Mouse (Mus musculus): Measurements from ENCODE around the gene Srsf7.

Gene Srsf7

DNA sequence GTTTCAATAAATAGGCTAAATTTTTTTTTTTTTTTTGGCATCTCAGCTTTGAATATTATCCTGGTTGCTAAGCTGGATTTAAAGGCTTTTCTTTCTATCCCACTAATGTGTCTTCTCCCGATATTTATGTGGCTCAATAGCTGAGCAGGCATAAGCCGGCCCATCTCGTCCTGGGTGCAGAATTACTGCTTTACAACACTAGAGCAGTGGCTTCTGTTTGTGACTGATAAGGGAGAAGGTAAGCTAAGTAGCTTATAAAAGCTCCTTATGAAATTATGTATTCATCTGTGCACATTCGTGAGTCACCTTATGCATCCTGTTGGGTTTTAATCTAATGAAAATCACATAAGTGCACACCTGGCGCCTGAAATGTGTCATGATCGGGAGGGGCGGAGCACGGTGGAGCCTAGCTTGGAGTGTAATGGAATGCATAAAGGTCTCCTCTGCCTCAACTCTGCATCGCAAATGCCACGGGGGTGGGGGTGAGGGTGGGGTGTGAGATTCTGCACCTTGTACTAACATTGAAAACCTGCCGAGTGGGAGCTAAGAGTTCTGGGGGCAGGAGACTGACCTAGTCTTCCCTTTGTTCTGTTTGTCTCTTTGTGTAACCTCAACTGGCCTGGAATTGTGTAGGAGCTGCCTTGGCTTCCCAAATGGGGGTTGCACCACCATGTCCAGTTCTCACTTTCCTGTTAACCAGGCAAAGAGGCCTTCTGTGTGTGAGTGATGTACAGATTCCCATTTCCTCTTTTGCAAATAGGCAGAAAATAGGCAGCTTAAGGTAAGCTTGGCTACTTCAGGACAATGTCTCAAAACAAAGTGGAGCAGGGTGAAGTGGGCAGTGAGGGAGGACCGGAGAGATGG, 54.1 kb downstream of the Srsf7 start:
- DNase-seq, result no peak

DNA sequence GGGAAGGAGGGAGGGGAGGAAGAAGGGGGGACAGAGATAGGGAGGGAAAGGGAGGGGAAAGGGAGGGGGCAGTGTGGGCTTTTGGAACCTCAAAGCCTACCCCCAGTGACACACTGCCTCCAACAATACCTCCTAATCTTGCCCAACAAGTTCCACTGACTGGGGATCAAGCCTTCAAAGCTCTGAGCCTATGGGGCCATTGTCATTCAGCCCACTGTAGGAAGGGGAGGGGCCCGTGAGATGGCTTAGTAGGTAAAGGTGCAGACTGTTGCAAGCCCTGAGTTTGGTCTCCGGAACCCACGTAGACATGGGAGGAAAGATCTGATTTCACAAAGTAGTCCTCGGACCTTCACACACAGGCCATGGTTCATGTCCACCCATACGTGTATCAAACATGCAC, 55.8 kb downstream of the Srsf7 start:
- DNase-seq, result no peak

Data from right cerebral cortex, adult 18-20 months (tissue).